Mouse (Mus musculus): Measurements from ENCODE around the gene Stoml1.

- TF ChIP-seq EP300 (IDR thresholded peaks at IDR 0.05; ENCODE audit: low read depth) (peak; percentile 88), CTCF (IDR thresholded peaks at IDR 0.05; ENCODE audit: low read depth) (no peak)
Observed at GRCm38 (mm10) chr9:58213865-58214264, 39.1 kb upstream of the Stoml1 start.

Data from liver, embryonic 14.5 days (tissue).